Mouse (Mus musculus): ENCODE results near the gene Pm20d1. TPM values are rescaled to one million over a fixed set of nuclear protein-coding genes. Genes with fewer than 3 reads are reported as not detected.

Gene Pm20d1
- total RNA-seq, 2 experiments from 2014 or later, result 0.57 to 0.69 TPM

Other genes starting within 250 kb of the Pm20d1 start
- not detected for gene Avpr1b, start 198.1 kb upstream of the Pm20d1 start, total RNA-seq (2021)
- under 1 TPM in 1 of 2 experiments, not detected in 1; 0.28 TPM for gene Ctse, start 159.1 kb upstream of the Pm20d1 start, total RNA-seq (2021)
- 1 to 10 TPM; 2.8 to 2.9 TPM for gene Rab7b, start 108.7 kb upstream of the Pm20d1 start, total RNA-seq (2021)
- gene Slc26a9, start 53.4 kb upstream of the Pm20d1 start, total RNA-seq (2021), result not detected
- 10 to 100 TPM; 37.2 to 47.2 TPM for gene Slc41a1, start 30.1 kb downstream of the Pm20d1 start, total RNA-seq (2021)
- 1 to 10 TPM; 5.0 to 5.9 TPM for gene Rab29, start 69.8 kb downstream of the Pm20d1 start, total RNA-seq (2021)
- gene Nucks1, start 113.2 kb downstream of the Pm20d1 start, total RNA-seq (2021), result 10 to 100 TPM; 55.6 to 61.1 TPM
- gene Slc45a3, start 165.6 kb downstream of the Pm20d1 start, total RNA-seq (2021), result 1 to 10 TPM; 1.9 to 2.1 TPM
- 10 to 100 TPM; 60.7 to 64.9 TPM for gene Elk4, start 210.2 kb downstream of the Pm20d1 start, total RNA-seq (2021)

Measured in gastrocnemius, postnatal 36 days (tissue).